Mouse (Mus musculus) cerebellum, adult 11 months (tissue): ENCODE data around the gene Fmc1.

ENCODE experiments used
- DNase-seq: peaks from one replicate; pipeline ENCODE4 v3.0.0; 2022

Fmc1 gene

DNA sequence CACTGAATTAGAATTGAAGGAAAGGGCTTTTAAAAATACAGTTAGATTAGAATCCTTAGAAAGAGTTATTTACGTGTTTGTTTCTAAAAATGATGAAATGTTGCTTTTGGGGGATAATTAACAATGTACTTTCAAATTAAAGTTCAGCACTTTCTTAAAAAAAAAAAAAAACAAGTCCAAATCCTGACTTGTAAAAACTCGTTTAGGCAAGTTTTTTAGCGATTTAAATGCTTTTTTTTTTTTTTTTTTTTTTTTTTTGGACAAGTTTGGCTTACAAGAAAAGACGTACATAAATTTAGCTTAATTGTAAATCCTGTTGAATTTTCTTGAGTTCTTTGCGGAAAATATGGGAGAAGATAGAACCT lies 19.3 kb downstream of the Fmc1 start:
- DNase-seq = no peak

DNA sequence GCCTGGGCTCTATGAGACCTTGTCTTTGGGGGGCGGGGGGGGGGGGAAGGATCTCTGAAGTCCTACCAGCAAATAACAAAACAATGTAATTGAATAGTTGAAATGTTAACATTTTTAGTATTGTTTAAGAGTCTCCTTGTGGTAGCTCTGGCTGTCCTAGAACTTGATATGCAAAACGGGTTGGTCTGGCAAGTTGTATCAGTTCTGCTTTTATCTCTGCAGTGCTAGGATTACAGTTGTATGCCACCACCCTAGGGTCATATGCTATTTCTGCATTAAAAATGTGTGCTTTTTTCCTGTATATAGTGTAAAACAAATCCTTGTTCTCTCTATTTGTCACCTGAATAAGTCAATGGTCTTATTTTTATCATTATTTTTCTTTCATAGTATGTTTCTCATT lies 42.8 kb downstream of the Fmc1 start:
- no peak for DNase-seq

DNA sequence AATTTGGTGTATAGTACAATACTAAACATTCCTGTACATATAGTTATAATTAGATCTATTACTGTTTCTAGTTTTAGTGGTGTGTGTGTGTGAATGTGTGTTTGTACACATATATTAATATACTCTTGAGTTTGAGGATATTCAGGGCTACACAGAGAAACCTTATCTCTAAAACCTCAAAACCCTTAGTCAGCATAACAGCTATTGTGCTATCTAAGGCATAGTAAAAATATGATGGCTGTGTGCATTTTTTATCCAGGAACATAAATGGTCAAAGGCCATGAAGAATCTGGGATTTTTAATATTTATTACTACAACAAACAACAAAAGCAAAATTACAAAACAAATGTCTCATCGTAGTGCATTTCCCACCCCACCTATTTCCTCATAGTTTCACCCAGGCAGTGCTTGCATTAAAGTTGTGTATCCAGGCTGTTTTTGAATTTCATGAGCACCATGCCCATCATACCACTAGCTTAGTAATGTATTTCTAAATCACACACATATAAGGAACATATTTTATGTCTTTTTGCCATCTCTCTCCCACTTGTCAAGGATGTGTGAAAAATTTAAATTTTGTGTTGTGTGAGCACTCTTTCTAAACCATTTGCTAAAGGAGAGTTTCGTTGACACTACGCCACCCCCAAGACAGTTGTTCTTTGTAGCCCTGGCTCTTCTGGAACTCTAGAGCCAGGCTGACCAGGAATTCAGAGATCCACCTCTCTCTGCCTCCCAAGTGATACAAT lies 47.0 kb downstream of the Fmc1 start:
- no peak for DNase-seq

DNA sequence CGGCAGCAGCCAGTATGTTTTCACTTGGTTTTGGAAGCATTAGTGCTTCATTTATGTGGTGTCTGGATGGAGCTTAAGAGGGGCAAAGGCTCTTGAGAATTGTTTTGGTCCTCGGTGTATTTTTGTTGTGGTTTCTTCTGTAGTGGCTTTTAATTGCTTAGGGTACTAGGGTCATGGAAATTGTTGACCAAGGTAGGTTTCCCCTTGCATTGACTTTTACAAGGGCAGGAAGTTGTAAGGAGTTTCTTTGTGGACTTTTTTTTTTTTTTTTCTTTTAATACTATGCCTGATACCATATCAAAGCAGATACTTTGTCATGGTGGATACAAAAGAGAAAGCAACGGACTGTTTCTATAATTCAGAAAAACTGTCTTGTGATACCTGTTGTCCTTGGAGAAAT lies 48.4 kb downstream of the Fmc1 start:
- DNase-seq = no peak
